Mouse (Mus musculus) ES-Bruce4 (cell line): Measurements from ENCODE around the gene BC005537. TPM values are rescaled to one million over a fixed set of nuclear protein-coding genes. Genes with fewer than 3 reads are reported as not detected.

Experiments used
- H3K27ac ChIP-seq: 2 replicates; pipeline ENCODE4 v1.5.1; 2012; ENCODE audit warnings: low read length, inconsistent platforms; ENCODE audit not compliant: insufficient read depth
- H3K27me3 ChIP-seq: 2 replicates; pipeline ENCODE4 v1.6.1; 2012; ENCODE audit warnings: mild to moderate bottlenecking, low read length, inconsistent platforms; ENCODE audit not compliant: control insufficient read depth, poor library complexity, insufficient read depth, severe bottlenecking
- H3K36me3 ChIP-seq: 2 replicates; pipeline ENCODE4 v1.6.1; 2012; ENCODE audit warnings: inconsistent platforms, mild to moderate bottlenecking, low read length, moderate library complexity; ENCODE audit not compliant: control insufficient read depth, poor library complexity, insufficient read depth, severe bottlenecking
- H3K4me1 ChIP-seq: one replicate; pipeline ENCODE4 v1.8.1; 2011; ENCODE audit warnings: low read length; ENCODE audit not compliant: control insufficient read depth, insufficient read depth
- H3K4me3 ChIP-seq: 2 replicates; pipeline ENCODE4 v1.5.1; 2011; ENCODE audit warnings: low read depth, mild to moderate bottlenecking, low read length
- H3K9ac ChIP-seq: 2 replicates; pipeline ENCODE4 v1.6.1; 2012; ENCODE audit warnings: low read depth, mild to moderate bottlenecking, inconsistent platforms; ENCODE audit not compliant: poor library complexity, severe bottlenecking
- H3K9me3 ChIP-seq: replicated peaks from 2 replicates; pipeline ENCODE4 v1.6.1; 2012; ENCODE audit warnings: mild to moderate bottlenecking, low read length, inconsistent platforms; ENCODE audit not compliant: control insufficient read depth, poor library complexity, insufficient read depth, severe bottlenecking
- CTCF ChIP-seq: IDR thresholded peaks from one replicate; pipeline ENCODE4 v1.8.1; 2011; ENCODE audit warnings: low read depth, low read length
- EP300 ChIP-seq: IDR thresholded peaks from 2 replicates; pipeline ENCODE4 v1.6.1; 2011; ENCODE audit warnings: low read depth, low read length; ENCODE audit not compliant: insufficient read depth
- POLR2A ChIP-seq: IDR thresholded peaks from one replicate; pipeline ENCODE4 v1.8.1; 2011; ENCODE audit warnings: low read length; ENCODE audit not compliant: insufficient read depth
- polyA plus RNA-seq: library from polyadenylated mRNA; stranded (reverse); fragments of >200 nt; gene quantifications from 2 replicates; pipeline ENCODE4 v1.2.4, GENCODE M21; 2011; ENCODE audit warnings: low read depth; ENCODE audit not compliant: missing spikeins, insufficient read depth, insufficient read length

The BC005537 gene
- polyA plus RNA-seq, 1 experiment = 92.7 TPM

DNA sequence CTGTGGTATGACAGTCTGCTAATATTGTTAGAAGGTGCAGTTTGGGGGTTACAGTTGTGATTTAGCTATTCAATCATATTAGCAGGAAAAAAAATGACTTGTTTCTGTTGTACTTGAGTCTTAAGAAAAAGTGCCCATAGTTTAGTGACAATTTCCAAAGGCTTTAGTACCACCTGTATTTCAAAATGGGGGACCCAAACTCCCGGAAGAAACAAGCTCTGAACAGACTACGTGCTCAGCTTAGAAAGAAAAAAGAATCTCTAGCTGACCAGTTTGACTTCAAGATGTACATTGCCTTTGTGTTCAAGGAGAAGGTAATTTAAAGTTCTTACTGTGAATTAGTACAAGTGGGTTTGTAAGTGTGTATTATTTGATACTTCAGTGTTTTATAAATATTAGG is 1.7 kb downstream of the BC005537 start:
- no peaks in the 10 kb centered on the region for H3K27me3 ChIP-seq
- no peak for TF ChIP-seq EP300
- TF ChIP-seq CTCF = no peak
- no peak for TF ChIP-seq POLR2A
- H3K36me3 ChIP-seq = peaks cover 37% of the 10 kb centered on the region
- H3K4me3 ChIP-seq = no peak overlapping the region
- no peaks in the 10 kb centered on the region for H3K9me3 ChIP-seq
- H3K9ac ChIP-seq = peak overlapping the region; percentile 93; the same call in 1 of the 2 replicates
- H3K4me1 ChIP-seq = no peaks in the 10 kb centered on the region
- no peak overlapping the region for H3K27ac ChIP-seq

DNA sequence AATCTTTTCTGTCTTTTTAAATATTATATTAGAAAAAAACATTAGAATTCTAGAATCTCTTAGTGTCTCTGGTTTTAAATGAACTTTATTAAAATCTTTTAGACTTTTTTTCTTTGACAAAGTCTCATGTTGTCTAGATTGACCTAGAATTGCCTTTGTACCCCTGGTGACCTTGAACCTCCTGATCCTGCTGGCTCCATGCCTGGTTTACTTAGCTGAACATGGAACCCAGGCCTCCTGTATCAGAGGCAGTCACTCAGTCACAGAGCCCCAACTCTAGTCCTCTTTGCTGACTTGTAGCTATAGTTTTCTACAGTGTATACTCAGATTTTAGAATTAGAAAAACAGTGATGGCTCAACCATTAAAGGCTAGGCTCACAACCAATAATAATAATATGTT is 4.6 kb downstream of the BC005537 start:
- peaks cover 55% of the 10 kb centered on the region for H3K36me3 ChIP-seq
- TF ChIP-seq CTCF (no peak), POLR2A (no peak), EP300 (no peak)
- no peak overlapping the region for H3K27ac ChIP-seq
- H3K4me3 ChIP-seq = no peak overlapping the region
- no peaks in the 10 kb centered on the region for H3K4me1 ChIP-seq
- H3K27me3 ChIP-seq = no peaks in the 10 kb centered on the region
- H3K9me3 ChIP-seq = no peaks in the 10 kb centered on the region
- no peak overlapping the region for H3K9ac ChIP-seq

DNA sequence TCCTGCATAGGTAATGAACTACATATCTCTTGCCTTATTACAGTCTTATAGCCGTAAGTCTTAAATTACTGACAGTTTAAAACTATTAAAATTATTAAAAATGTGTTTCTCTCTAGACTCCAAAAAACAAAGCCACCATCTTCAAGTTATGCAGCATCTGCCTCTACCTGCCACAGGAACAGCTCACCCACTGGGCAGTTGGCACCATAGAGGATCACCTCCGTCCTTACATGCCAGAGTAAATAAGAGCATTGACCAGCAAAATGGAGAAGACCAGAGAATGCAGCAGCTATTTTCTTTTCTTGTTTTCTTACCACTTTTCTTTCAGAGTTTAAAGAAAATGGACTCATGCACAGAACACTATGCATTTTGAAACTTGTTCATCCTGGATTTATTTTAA is 11.1 kb downstream of the BC005537 start:
- H3K9ac ChIP-seq = no peak overlapping the region
- peaks cover 46% of the 10 kb centered on the region for H3K36me3 ChIP-seq
- TF ChIP-seq POLR2A = no peak
- no peak for TF ChIP-seq EP300
- TF ChIP-seq CTCF = no peak
- H3K4me1 ChIP-seq = no peaks in the 10 kb centered on the region
- H3K4me3 ChIP-seq = no peak overlapping the region
- H3K27me3 ChIP-seq = no peaks in the 10 kb centered on the region
- no peak overlapping the region for H3K27ac ChIP-seq
- no peaks in the 10 kb centered on the region for H3K9me3 ChIP-seq

DNA sequence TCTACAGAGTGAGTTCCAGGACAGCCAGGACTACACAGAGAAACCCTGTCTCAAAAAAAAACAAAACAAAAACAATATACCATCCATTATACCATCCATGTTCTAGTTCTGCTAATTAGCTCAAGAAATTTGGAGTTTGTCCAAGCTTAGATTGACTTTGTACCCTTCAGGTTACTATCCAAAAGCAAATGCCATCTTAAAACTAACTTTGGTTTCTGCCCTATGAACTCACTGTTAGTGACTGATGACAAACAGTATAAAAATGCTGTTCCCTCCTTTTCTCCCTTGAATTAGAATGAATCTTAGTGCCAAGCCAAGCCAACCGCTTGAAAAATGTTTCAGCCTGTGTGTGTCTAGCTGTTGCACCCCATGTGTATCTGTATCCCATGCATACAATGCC is 13.2 kb downstream of the BC005537 start:
- Histone ChIP-seq H3K9me3 (no peaks in the 10 kb centered on the region), H3K27me3 (no peaks in the 10 kb centered on the region), H3K9ac (no peak overlapping the region), H3K4me3 (no peak overlapping the region), H3K27ac (no peak overlapping the region), H3K36me3 (peaks cover 36% of the 10 kb centered on the region), H3K4me1 (no peaks in the 10 kb centered on the region)
- TF ChIP-seq POLR2A = no peak
- no peak for TF ChIP-seq CTCF
- TF ChIP-seq EP300 = no peak

DNA sequence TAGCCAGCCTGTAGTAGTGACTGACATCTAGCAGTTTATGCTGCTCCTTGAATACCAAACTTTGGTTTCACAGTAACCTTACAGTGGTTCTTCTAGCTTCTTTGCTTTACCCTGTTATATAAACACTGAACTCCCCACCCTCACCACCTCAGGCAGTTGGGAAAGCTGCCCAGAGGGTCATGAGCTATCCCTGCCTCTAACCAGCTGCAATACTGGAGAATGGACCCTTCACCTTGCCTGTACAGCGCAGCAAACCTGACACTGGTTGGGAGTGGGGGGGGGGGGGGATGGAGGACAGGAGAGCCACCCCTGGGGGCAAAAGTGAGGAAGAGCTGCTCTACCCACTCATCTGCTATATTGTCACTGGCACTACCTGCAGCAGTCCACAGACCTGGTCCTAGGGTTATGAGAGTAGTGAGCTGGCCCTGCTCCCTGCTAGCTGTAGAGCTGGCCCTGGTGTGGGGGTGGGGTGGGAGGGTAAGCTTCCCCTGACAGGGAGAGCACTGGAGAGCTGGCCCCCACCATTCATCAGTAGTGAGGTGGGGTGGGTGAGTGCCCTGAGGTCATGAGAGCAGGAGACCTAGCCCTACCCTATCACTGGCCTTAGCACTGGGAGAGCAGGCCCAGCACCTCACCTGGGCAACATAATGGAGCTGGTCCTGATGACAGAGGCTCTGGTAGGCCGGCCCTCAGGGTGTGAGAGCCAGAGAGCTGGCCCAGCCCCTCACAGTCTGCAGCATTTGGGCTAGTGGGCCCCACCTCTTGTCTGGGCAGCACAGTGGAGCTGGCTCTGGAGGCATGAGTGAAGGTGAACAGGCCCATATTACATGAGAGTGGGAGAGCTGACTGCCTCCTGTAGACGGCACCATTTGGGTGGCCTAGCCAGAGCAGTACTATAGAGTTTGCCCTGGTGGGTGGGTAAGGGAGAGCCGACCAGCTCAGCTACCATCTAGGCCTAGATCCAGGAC is 15.0 kb downstream of the BC005537 start:
- no peak for TF ChIP-seq EP300
- no peak for TF ChIP-seq CTCF
- no peak for TF ChIP-seq POLR2A
- Histone ChIP-seq H3K9me3 (no peaks in the 10 kb centered on the region), H3K9ac (no peak overlapping the region), H3K36me3 (peaks cover 22% of the 10 kb centered on the region), H3K4me1 (no peaks in the 10 kb centered on the region), H3K27me3 (no peaks in the 10 kb centered on the region), H3K4me3 (no peak overlapping the region), H3K27ac (no peak overlapping the region)

DNA sequence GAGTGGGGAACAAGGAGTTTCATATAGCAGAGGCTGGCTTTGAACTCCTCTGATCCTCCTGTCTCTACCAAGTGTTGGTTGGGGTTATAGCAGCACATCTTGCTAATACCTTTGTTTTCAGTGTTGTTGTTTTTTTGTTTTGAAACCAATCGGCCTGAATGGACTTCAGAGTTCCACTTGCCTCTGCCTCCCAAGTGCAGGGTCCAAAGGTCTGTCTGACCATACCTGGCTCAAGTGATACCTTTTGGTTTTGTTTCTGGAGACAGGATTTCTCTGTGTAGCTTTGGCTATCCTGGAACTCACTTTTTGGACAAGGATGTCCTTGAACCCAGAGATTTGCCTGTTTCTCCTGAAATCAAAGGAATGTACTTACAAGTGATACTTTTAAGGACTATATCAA is 18.5 kb downstream of the BC005537 start:
- Histone ChIP-seq H3K36me3 (peaks cover 4% of the 10 kb centered on the region), H3K4me3 (no peak overlapping the region), H3K4me1 (no peaks in the 10 kb centered on the region), H3K27ac (no peak overlapping the region), H3K27me3 (no peaks in the 10 kb centered on the region), H3K9me3 (no peaks in the 10 kb centered on the region), H3K9ac (no peak overlapping the region)
- no peak for TF ChIP-seq EP300
- TF ChIP-seq POLR2A = no peak
- TF ChIP-seq CTCF = no peak
